Mouse (Mus musculus): ENCODE results near the gene Zmym2. TPM values are rescaled to one million over a fixed set of nuclear protein-coding genes. Genes with fewer than 3 reads are reported as not detected.

The Zmym2 gene
- polyA plus RNA-seq, 1 experiment from 2014 or later = 49.5 TPM

- Histone ChIP-seq H3K36me3 (ENCODE audit: insufficient read depth) (peaks cover 40% of the 10 kb centered on the region), H3K27me3 (ENCODE audit: insufficient read depth, low read length) (no peaks in the 10 kb centered on the region), H3K4me2 (no peak overlapping the region), H3K9me3 (ENCODE audit: low read depth, low read length) (no peaks in the 10 kb centered on the region), H3K4me3 (ENCODE audit: low read depth, low read length) (no peak overlapping the region), H3K9ac (no peak overlapping the region), H3K27ac (ENCODE audit: low read depth) (no peak overlapping the region), H3K4me1 (ENCODE audit: insufficient read depth) (no peaks in the 10 kb centered on the region)
- TF ChIP-seq CTCF (IDR thresholded peaks at IDR 0.05; ENCODE audit: low read depth) = no peak
- ATAC-seq (ENCODE audit: insufficient read depth) = no peak
- DNase-seq = no peak
- 62% methylated on average over 3 of the region's 3 CpGs for WGBS
Observed at GRCm38 (mm10) chr14:56918532-56918931, 32.1 kb downstream of the Zmym2 start.

GRCm38 (mm10) chr14:56935481-56935880, 49.0 kb downstream of the Zmym2 start:
- Histone ChIP-seq H3K27me3 (ENCODE audit: insufficient read depth, low read length) (no peaks in the 10 kb centered on the region), H3K4me3 (ENCODE audit: low read depth, low read length) (no peak overlapping the region), H3K4me2 (no peak overlapping the region), H3K9ac (no peak overlapping the region), H3K36me3 (ENCODE audit: insufficient read depth) (peaks cover 55% of the 10 kb centered on the region), H3K4me1 (ENCODE audit: insufficient read depth) (no peaks in the 10 kb centered on the region), H3K9me3 (ENCODE audit: low read depth, low read length) (no peaks in the 10 kb centered on the region), H3K27ac (ENCODE audit: low read depth) (no peak overlapping the region)
- TF ChIP-seq CTCF (IDR thresholded peaks at IDR 0.05; ENCODE audit: low read depth) = no peak
- WGBS = 84% methylated on average over 6 of the region's 6 CpGs
- no peak for DNase-seq
- no peak for ATAC-seq (ENCODE audit: insufficient read depth)

- Histone ChIP-seq H3K4me2 (no peak overlapping the region), H3K4me3 (ENCODE audit: low read depth, low read length) (no peak overlapping the region), H3K9me3 (ENCODE audit: low read depth, low read length) (no peaks in the 10 kb centered on the region), H3K27ac (ENCODE audit: low read depth) (no peak overlapping the region), H3K27me3 (ENCODE audit: insufficient read depth, low read length) (no peaks in the 10 kb centered on the region), H3K9ac (no peak overlapping the region), H3K4me1 (ENCODE audit: insufficient read depth) (no peaks in the 10 kb centered on the region), H3K36me3 (ENCODE audit: insufficient read depth) (peaks cover 65% of the 10 kb centered on the region)
- DNase-seq (no peak), ATAC-seq (ENCODE audit: insufficient read depth) (no peak)
- no peak for TF ChIP-seq CTCF (IDR thresholded peaks at IDR 0.05; ENCODE audit: low read depth)
- 56% methylated on average over 1 of the region's 1 CpGs for WGBS
Observed at GRCm38 (mm10) chr14:56939903-56940302, 53.5 kb downstream of the Zmym2 start.

- DNase-seq = no peak
- Histone ChIP-seq H3K9ac (no peak overlapping the region), H3K4me3 (ENCODE audit: low read depth, low read length) (no peak overlapping the region), H3K27me3 (ENCODE audit: insufficient read depth, low read length) (no peaks in the 10 kb centered on the region), H3K36me3 (ENCODE audit: insufficient read depth) (peaks cover 61% of the 10 kb centered on the region), H3K27ac (ENCODE audit: low read depth) (no peak overlapping the region), H3K4me1 (ENCODE audit: insufficient read depth) (no peaks in the 10 kb centered on the region), H3K9me3 (ENCODE audit: low read depth, low read length) (no peaks in the 10 kb centered on the region), H3K4me2 (no peak overlapping the region)
- 89% methylated on average over 4 of the region's 4 CpGs for WGBS
- ATAC-seq (ENCODE audit: insufficient read depth) = no peak
- TF ChIP-seq CTCF (IDR thresholded peaks at IDR 0.05; ENCODE audit: low read depth) = no peak
Observed at GRCm38 (mm10) chr14:56952928-56953327, 66.5 kb downstream of the Zmym2 start.

GRCm38 (mm10) chr14:56954393-56954792, 67.9 kb downstream of the Zmym2 start:
- peaks cover 61% of the 10 kb centered on the region for H3K36me3 ChIP-seq (ENCODE audit: insufficient read depth)

GRCm38 (mm10) chr14:56963969-56964734, 77.7 kb downstream of the Zmym2 start:
- 64% methylated on average over 2 of the region's 2 CpGs for WGBS
- Histone ChIP-seq H3K4me3 (ENCODE audit: low read depth, low read length) (no peak overlapping the region), H3K27me3 (ENCODE audit: insufficient read depth, low read length) (no peaks in the 10 kb centered on the region), H3K36me3 (ENCODE audit: insufficient read depth) (peaks cover 32% of the 10 kb centered on the region), H3K27ac (ENCODE audit: low read depth) (no peak overlapping the region), H3K4me1 (ENCODE audit: insufficient read depth) (no peaks in the 10 kb centered on the region), H3K9ac (no peak overlapping the region), H3K4me2 (no peak overlapping the region), H3K9me3 (ENCODE audit: low read depth, low read length) (no peaks in the 10 kb centered on the region)
- TF ChIP-seq CTCF (IDR thresholded peaks at IDR 0.05; ENCODE audit: low read depth) = peak; percentile 66
- ATAC-seq (ENCODE audit: insufficient read depth) = no peak
- peak; percentile 79 for DNase-seq

More at GRCm38 (mm10) chr14:56954393-56954792, 67.9 kb downstream of the Zmym2 start:
- Histone ChIP-seq H3K4me3 (ENCODE audit: low read depth, low read length) (no peak overlapping the region), H3K27me3 (ENCODE audit: insufficient read depth, low read length) (no peaks in the 10 kb centered on the region), H3K9me3 (ENCODE audit: low read depth, low read length) (no peaks in the 10 kb centered on the region), H3K27ac (ENCODE audit: low read depth) (no peak overlapping the region), H3K4me1 (ENCODE audit: insufficient read depth) (no peaks in the 10 kb centered on the region), H3K4me2 (no peak overlapping the region), H3K9ac (no peak overlapping the region)
- ATAC-seq (ENCODE audit: insufficient read depth) (no peak), DNase-seq (no peak)
- no peak for TF ChIP-seq CTCF (IDR thresholded peaks at IDR 0.05; ENCODE audit: low read depth)

GRCm38 (mm10) chr14:56969653-56970052, 83.2 kb downstream of the Zmym2 start:
- no peak overlapping the region for H3K9ac ChIP-seq
- WGBS = 74% methylated on average over 8 of the region's 8 CpGs

More at GRCm38 (mm10) chr14:56969653-56970052, 83.2 kb downstream of the Zmym2 start:
- ATAC-seq (ENCODE audit: insufficient read depth) (no peak), DNase-seq (no peak)
- no peak overlapping the region for H3K4me3 ChIP-seq (ENCODE audit: low read depth, low read length)
- no peaks in the 10 kb centered on the region for H3K27me3 ChIP-seq (ENCODE audit: insufficient read depth, low read length)
- H3K4me2 ChIP-seq = no peak overlapping the region
- H3K36me3 ChIP-seq (ENCODE audit: insufficient read depth) = no peaks in the 10 kb centered on the region
- no peaks in the 10 kb centered on the region for H3K4me1 ChIP-seq (ENCODE audit: insufficient read depth)
- no peak overlapping the region for H3K27ac ChIP-seq (ENCODE audit: low read depth)
- no peak for TF ChIP-seq CTCF (IDR thresholded peaks at IDR 0.05; ENCODE audit: low read depth)
- H3K9me3 ChIP-seq (ENCODE audit: low read depth, low read length) = no peaks in the 10 kb centered on the region

All from lung, embryonic 14.5 days (tissue).